Mouse (Mus musculus) activated CD4-positive, CD25-positive, alpha-beta regulatory T cell, adult 4 months (primary cell): Measurements from ENCODE around the gene Gpr152. TPM values are rescaled to one million over a fixed set of nuclear protein-coding genes. Genes with fewer than 3 reads are reported as not detected.

Experiments
- ATAC-seq: one replicate; pipeline ENCODE4 v1.8.0; 2017
- polyA plus RNA-seq, 2 experiments: library from polyadenylated mRNA; unstranded; fragments of 100-300 nt; shearing (Covaris generic); gene quantifications; one replicate each; pipeline ENCODE4 v1.2.1; 2017

The Gpr152 gene
- polyA plus RNA-seq: not detected

DNA sequence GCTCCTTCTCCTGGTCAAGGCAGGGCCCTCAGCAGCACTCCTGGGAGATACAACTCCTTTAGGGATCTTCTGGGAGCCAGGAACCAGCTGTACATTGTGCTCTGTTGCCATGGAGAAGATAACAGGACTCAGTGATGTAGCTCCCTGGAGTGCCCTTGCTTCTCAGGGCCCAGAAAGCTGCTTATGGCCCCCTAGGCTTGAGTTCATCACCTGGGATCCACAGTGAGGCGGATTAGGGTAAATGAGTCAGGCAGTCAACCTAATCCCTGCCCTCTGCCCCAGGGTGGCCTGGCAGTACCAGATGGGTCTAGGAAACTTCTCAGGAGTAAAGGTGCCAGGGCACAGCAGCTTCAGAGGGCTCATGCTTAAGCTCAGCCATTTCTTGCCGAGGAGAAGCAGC lies at the start of gene Gpr152:
Gene Gpr152 (plus strand): TSS at position 342 of the 400 bp plus-strand sequence.
- no peak for ATAC-seq

DNA sequence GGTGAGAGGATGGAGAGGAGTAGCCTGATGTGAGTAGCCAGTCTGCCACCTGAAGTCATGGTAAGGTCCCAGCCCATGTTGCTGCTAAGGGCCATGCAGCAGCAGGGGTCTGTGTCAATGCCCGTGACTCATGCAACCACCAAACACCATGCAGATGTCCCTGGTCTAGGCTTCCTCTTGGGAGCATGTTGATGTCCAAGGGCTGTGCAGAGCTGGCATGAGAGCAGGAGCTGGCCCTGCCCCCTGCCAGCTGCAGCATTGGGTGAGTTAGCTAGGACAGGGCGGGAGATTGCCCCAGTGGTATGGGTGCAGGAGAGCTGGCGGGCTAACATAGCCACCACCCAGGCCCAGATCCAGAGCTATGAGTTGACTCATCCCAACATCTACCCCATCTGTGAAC lies 49.1 kb upstream of the Gpr152 start:
- ATAC-seq: no peak

DNA sequence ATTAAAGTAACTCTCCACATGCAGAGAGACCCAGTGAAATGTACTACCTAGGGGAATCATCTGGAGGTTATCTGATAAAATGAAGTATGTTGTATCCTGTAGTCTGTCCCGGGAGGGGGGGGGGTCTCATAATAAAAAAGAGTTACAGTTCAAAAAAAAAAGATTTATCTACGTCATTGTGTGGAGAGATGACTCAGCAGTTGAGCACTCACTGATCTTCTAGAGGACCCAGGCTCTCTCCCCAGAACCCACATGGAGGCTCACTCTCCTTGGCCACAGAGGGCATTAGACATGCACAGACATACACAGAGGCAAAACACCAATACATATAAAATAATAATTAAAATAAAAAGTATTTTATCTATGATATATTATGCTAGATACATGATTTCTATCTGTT lies 48.2 kb upstream of the Gpr152 start:
- ATAC-seq: no peak

DNA sequence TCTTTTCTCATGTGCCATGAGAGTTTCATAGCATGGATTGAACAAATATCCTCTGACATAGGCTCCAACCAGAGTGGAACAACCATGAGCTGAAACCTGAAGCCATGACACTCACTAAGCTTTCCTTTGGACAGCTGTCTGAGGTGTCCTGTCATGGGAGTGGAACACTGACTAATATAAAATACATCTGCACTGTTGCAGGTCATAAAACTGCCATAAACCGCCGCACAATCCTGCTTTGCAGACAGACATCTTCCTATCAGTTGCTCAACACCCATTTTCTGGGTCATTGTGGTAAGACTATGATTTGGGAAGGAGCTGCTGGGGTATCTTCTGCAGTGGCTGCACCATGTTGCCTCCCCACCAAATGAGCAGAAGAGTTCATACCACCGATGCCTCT lies 46.8 kb upstream of the Gpr152 start:
- ATAC-seq: no peak

DNA sequence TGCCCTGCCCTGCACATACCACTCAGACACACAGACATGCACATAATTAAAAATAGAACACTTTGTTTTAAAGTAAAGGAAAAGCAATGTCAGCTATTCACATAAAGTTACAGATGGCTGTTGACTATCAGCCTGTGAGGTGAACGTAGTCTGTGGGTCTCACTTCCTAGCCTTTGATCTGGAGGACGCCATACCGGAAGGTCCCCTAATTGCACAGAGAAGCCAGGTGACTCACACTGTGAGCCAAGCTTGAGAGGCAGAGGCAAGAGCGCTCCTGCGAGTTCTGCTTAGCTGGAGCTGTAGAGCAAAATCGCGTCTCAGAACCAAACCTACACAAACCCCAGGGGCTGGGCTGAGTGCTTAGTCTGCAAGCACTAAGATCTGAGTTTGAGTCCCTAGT lies 45.8 kb upstream of the Gpr152 start:
- peak; percentile 62 for ATAC-seq

DNA sequence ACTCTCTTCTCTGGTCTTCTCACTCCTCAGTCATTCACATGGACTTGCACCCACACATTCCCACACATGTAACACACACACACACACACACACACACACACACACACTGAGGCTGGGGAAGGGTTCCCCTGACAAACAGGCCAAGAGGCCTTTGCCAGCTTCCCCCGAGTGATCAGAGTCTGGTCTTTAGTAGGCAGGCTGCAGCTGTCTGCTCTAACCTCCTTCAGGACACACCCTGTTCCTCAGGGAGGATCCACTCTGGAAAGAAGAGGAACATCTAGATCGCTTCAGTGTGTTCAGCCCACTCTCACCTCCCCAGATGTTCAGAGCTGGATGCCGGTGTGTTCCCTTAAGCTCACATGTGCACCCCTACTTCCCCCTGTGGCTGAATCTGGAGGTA lies 45.2 kb upstream of the Gpr152 start:
- ATAC-seq: no peak

DNA sequence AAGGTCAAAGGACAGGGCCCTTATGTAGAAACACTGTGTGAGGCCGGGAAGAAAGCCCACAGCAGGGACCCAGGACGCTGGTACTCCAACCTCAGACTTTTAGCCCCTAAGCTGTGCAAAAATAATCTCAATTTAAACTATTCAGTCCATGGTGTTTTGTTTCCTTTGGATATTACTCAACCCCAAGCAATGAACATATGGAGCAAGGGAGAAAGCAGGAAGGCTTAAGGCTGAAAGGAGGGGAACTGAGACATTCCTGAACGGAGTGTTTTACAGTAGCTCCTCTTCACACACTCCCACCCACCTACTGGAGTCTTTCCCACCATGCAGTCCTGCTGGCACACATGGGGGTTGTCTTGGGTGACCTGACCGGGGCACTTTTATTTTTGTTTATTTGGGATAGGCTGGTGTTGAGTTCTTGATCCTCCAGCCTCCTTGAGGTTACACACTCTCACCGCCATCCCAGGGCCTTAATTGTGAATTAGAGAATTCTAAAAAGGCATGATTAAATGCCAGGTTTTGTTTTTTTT lies 44.7 kb upstream of the Gpr152 start:
- no peak for ATAC-seq

DNA sequence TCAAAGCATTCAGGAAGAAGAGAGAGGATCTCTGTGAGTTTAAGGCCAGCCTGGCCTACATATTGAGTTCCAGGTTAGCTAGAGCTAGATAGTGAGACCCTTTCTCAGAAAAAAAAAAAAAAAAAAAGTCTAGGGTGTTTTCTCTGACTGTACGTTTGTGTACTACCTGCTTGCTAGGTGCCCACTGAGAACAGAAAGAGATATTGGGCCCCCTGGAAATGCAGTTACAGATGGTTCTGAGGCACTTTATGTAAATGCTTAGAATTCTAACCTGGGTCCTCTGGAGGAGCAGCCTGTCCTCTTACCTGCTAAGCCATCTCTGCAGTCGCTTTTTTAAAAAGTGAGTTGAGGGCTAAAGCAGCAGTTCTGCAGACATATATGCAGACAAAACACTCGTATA lies 43.8 kb upstream of the Gpr152 start:
- ATAC-seq: no peak

DNA sequence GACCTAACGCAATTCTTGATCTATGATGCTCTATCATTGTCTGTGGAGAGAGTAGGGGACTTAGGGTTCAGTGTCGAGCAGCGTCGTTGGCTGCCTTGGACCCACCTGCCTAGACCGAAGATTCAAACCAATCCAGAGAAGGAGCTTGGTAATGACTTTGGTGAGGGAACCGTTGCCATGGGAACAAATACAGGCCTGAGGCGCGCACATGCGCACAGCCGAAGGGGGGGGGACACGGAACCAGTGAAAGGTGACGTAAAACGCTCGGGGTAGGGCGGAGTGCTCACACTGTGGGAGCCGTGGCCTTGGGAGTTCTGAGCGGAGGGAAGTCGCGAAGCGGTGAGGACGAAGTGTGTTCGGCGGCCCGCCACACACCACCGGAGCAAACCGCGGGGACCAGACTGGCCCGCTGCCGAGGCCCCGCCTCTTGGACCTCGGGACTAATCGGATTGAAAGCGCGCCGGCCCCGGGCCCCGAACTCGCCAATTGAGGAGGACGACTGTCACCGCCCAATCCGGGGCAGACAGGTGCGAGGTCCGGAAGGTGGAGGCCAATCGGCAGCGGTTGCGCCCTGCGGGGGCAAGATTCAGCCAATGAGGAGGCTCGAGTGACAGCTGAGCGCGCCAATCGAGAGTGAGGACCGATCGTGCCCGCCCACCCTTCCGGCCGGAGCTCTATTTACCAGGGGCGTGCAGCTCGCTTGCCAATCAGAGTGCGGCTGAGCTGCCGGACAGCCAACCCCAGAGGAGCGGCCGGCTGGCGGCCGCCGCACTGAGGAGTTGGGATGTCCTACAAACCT lies 42.7 kb upstream of the Gpr152 start, which contains the start of gene Cdk2ap2:
Gene Cdk2ap2 (plus strand): TSS at position 541 of the 799 bp plus-strand sequence.
- ATAC-seq: peak; percentile 76

DNA sequence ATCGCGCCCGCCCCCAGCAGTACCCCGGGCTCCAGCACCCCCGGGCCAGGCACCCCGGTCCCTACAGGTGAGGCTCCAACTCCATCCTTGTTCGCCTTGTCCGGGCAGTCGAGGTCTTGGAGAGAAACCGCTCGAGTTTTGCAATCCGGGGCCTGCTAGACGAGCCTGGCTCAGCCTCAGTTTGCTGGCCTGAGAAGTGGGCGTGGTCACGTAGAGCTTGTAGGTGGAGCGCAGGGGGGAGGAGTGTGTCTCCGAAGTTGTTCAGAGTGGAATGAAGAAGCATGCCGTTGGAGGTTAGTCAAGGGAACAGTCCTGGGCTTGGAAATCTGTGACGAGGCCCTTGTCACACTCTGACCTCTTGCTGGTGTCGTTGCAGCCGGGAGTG lies 42.2 kb upstream of the Gpr152 start:
- peak; percentile 5 for ATAC-seq

DNA sequence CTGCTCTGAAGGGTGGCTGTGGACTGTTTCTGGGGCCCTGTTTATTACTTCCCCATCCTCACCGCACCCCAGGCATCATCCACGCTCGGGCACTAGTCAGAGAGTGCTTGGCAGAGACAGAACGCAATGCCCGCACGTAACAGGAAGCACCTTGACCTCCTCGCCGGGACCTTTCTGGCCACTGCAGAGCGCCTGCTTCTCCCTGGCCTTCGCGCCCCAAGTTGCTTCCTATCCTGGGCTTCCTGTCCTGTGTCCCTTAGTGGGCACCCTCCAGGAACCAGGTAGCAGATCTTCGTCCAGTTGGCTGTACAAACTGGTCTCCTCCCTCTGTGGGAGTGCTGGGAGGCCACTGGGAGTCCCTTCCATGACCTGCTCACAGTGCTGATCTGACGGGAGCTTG lies 41.2 kb upstream of the Gpr152 start:
- ATAC-seq: no peak

DNA sequence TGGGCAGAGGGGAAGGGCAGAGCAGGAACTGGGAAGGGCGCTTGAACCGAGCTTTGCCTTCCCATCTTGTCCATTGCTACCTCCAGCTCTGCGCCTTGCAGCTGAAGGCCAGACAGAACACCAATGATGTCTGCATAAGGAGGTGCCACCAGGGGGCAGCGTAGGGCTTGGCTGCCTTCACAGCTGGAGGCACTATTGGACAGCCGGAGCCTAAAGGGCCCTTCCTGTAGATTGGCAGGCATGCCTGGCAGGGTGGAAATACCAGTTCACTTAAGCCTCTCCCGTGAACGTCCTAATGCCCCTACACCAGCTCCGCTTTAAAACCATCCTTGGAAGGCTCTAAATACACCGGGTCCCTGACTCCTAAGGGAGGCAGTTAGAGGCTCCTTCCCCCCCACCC lies 40.5 kb upstream of the Gpr152 start:
- peak; percentile 23 for ATAC-seq

DNA sequence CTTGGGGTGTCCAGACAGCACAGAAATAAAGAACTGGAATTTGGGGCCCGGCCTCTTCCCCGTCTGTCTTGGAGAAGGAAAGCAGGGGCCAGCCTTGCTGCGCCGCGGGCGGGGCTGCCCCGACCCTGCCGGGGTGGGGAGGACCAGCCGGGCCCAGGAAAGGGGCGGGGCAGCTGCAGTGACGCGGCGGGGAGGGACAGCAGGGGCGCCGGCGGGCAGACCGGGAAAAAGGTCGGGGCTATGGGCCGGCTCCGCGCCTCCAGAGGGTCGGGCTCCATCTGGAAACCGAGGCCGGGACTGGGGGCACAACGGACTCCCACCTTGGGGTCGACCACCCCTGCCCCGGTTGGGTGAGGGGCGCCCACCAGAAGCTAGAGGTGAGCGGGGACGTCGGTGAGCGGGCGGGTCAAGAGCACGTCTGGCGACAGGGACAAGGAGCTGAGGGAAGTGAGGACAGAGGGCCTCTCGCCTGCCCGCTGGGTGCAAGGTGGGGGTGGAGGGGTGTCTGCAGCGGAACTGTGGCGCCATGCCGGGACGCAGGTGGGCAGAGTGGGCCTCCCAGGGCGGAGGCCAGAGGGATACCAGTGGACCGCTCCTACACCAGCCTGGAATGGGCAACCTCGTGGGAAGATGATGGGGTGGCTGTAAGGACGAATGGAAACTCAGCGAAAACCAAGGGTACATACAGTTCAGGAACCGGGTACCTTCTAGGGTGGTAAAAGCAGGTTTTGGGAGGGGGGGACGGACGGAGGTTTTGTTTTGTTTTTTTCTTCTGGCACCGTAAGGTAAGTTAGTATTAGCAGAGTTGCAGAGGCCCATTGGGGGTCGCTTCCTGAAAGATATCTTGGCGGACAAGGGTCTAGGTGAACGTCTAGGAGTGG lies 39.5 kb upstream of the Gpr152 start, which contains the start of gene Pitpnm1:
Gene Pitpnm1 (plus strand): TSS at position 162 of the 881 bp plus-strand sequence.
- no peak for ATAC-seq

DNA sequence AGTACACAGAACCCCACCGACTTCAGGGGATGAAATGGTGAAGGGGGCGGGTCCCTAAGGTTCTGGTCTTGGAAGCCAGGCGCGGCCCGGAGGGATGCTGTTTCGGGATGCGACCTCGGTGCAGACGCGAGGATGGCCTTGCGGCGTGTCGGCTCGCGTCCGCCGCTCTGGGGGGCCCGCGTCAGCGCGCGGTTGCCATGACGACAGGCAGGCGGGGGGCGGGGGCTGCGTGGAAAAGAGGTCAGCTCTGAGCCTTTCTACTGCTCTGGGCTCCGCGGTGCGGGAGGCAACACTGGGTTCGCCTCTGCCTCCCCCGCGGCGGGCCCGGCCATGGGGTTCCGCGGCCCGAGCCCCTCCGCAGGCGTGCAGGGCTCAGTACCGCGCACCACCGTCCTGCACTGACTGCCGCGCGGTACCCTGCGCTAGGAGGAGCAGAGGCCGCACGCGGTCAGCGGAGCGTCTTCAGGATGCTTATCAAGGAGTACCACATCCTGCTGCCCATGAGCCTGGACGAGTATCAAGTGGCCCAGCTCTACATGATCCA lies 38.8 kb upstream of the Gpr152 start:
- no peak for ATAC-seq

DNA sequence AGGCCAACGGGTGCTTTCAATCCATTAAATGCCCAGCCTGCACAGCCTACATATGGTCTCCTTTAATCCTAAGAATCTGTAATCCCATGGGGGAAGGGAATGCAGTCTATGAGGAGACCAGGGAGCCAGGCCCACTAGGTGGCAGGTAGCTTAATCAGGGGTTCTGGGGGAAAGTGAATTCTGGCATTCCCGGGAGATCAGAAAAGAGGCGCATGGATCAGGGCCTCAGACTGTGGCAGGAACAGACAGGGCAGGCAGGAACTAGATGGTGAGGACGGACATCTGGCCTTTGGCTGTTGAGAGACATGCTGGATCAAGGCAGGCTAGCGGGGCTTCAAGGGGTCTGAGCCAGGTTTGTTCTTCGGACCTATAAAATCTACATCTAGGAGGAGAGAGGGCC lies 38.1 kb upstream of the Gpr152 start:
- ATAC-seq: no peak

DNA sequence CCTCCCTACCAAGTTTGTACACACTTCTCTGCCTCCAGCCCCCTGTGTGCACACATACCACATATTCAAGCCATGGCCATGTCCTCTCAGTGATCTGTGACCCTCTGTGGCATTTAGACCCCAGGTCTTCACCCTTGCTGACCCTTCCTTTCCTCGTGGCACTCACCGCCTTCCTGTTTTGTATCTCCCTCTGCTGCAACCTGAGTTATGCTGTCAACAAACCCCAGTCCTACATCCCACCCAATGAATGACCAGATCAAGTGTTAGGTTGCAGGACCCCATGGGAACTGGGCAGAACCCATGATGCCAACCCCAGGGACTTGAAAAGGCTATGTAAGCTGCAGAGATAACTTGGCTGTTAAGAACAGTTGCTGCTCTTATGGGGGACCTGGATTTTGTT lies 37.5 kb upstream of the Gpr152 start:
- ATAC-seq: no peak

DNA sequence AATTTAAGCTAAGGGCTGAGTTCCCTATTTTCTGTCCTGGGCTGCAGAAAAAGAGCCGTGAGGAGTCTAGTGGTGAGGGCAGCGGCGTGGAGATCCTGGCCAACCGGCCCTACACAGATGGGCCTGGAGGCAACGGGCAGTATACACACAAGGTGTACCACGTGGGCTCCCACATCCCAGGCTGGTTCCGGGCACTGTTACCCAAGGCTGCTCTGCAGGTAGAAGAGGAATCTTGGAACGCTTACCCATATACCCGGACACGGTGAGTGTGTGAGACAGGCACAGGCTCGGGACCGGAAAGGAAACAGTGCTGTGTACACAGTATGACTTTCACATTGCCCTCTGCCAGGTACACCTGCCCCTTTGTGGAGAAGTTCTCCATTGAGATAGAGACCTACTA lies 37.0 kb upstream of the Gpr152 start:
- no peak for ATAC-seq

DNA sequence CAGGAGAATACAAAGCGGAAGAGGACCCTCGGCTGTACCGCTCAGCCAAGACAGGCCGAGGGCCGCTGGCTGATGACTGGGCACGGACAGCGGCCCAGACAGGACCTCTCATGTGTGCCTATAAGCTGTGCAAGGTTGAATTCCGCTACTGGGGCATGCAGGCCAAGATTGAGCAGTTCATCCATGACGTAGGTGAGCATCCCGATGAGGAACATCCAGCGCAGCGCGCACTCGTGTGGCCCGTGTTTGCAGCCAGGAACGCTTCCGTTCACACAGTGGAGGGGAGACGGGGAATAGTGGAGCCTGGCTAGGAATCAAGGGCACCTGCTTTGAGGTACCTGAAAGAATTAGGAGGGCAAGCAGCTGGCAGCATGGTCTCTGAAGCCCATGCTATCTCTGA lies 36.3 kb upstream of the Gpr152 start:
- ATAC-seq: no peak

DNA sequence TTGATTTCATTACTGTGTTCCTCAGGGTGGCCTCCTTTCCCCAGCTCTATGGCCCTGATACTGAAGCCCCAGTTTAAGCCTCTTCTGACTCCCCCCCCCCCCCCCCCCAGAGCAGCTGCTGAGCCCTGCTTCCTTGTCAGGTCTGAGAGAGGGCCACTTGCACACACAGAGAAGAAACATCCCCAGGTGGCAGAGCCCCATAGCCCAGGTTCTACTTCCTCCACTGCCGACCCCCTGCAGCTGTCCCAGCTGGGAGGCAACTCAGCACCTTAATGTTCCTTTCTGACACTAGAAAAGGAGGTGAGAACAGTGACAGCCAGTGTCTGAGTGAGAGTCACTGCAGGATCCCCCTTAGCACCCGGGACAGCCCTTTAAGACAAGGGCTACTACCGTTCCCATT lies 35.8 kb upstream of the Gpr152 start:
- no peak for ATAC-seq

DNA sequence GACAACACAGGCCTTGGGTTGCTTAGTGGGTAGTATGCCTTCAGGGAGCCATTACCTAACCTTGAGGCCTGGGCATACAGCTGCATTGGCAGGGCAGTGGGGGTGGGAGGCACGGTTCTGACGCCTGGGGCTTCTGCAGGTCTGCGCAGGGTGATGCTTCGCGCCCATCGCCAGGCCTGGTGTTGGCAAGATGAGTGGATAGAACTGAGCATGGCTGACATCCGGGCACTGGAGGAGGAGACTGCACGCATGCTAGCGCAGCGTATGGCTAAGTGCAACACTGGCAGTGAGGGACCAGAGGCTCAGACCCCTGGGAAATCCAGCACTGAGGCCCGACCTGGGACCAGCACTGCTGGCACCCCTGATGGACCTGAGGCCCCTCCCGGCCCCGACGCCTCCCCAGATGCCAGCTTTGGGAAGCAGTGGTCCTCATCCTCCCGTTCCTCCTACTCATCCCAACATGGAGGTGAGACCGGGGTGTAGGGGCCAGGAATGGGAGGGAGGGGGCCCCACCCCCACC lies 34.9 kb upstream of the Gpr152 start:
- ATAC-seq: no peak

DNA sequence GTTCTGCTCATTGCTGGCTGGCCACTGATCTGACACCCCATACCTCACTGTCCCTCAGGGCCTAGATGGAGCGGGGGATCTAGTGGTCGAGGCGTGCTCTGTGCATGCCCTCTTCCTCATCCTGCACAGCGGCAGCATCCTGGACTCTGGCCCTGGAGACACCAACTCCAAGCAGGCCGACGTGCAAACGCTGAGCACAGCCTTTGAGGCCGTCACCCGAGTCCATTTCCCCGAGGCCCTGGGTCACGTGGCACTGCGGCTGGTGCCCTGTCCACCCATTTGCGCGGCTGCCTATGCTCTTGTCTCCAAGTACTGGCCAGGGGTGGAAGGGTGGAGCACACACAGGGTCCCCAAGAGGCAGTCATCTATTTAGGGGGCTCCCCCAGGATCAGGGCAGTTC lies 32.9 kb upstream of the Gpr152 start:
- ATAC-seq: no peak

DNA sequence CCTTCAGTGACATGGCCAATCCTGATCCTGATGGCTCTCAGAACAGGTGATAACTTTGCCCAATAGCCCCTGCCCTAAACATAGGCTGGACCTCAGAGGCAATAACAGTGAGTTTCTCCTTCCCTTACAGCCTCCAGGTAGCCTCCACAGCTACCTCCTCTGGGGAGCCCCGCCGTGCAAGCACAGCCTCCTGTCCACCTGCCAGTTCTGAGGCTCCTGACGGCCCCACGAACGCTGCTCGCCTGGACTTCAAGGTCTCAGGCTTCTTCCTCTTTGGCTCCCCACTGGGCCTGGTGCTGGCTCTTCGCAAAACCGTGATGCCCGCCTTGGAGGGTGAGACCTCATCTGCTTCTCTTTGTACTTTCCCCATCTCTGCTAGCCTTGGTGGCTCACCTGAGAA lies 31.1 kb upstream of the Gpr152 start:
- no peak for ATAC-seq
